Mouse (Mus musculus) inflammation-experienced regulatory T-cells, adult 6 months (primary cell): ENCODE results near the gene Yaf2. TPM values are rescaled to one million over a fixed set of nuclear protein-coding genes. Genes with fewer than 3 reads are reported as not detected.
A peak's percentile ranks its signal among the peaks of the same experiment; 100 is the strongest.

Experiments
- ATAC-seq: one replicate; pipeline ENCODE4 v1.8.0; 2017
- polyA plus RNA-seq, 3 experiments: library from polyadenylated mRNA; unstranded; fragments of 100-300 nt; shearing (Covaris generic); gene quantifications; one replicate each; pipeline ENCODE4 v1.2.1; 2017

Gene Yaf2
- polyA plus RNA-seq, 3 experiments from 2014 or later: 25.6 to 36.2 (median 33.0) TPM

GRCm38 (mm10) chr15:93285244-93285643 lies 51.5 kb downstream of the Yaf2 start:
- no peak for ATAC-seq

GRCm38 (mm10) chr15:93284326-93284725 lies 52.4 kb downstream of the Yaf2 start:
- ATAC-seq: no peak

- no peak for ATAC-seq
Observed at GRCm38 (mm10) chr15:93283349-93283748, 53.4 kb downstream of the Yaf2 start.

DNA sequence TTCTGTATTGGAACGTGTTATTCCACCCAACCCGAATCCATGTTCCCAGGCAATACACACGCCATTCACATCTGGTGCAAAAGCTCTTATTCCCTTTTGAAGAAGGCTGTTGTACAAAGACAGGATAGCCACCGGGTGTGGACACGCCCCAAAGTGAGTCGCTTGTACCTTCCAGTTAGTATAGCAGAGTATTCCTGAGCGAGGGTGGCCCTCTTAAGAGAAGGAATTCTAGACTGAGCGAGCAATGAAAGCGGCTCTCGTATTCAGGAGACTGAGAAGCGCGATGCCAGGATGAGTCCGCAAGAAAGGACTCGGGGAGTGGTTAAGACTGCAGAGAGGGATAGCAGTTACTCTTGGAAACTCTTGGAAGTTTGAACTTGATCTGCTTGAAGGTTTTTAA lies 60.5 kb downstream of the Yaf2 start:
- no peak for ATAC-seq

- peak; percentile 39 for ATAC-seq
Observed at GRCm38 (mm10) chr15:93275623-93276022, 61.1 kb downstream of the Yaf2 start.

DNA sequence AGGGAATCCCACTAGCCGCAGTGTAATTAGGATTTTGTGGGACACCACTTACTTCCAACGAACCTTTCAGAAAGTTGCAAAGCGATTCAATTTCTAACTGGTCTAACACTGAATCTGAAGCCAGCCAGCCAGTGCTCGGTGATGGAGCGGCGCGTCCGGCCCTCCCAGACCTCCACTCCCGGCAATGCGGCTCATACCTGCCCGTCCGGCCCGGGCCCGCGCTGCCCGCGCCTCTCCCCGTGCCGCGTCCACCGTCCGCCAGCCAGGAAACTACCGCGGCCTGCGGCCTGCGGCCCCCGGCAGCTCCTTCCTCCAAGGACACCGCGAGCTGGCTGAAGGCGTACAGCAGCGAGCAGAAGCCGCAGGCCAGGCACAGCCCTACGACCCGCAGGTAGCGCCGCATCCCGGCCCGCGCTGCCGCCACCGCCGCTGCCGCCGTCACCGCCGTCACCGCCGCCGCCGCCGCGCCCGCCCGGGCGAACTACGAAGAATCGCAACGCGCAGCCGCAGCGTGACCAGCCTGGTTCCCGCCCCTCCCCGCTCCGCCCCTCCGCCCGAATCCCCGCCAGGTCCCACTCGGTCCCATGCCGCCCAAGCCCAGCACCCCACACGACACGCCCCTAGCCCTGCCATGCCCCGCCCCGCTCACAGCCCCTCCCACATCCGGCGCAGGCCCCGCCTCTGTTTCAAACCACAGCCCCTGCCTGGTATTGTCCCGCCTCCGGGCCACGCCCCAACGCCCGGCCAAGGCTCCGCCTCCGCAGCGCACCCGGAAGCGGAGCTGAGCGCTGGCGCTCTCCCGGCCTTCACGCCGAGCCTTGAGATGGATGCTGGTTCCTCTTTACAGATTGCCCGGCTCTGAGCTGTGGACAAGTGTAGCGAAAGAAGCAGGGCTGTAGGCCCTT lies 61.8 kb downstream of the Yaf2 start, which contains the start of gene Gxylt1:
Gene Gxylt1 (minus strand): TSS at position 501 of the 905 bp plus-strand sequence.
- ATAC-seq: peak; percentile 85

GRCm38 (mm10) chr15:93273788-93274678 lies 62.7 kb downstream of the Yaf2 start:
- ATAC-seq: no peak

GRCm38 (mm10) chr15:93272948-93273347 lies 63.8 kb downstream of the Yaf2 start:
- ATAC-seq: no peak

GRCm38 (mm10) chr15:93270289-93270855 lies 66.4 kb downstream of the Yaf2 start:
- ATAC-seq: no peak

DNA sequence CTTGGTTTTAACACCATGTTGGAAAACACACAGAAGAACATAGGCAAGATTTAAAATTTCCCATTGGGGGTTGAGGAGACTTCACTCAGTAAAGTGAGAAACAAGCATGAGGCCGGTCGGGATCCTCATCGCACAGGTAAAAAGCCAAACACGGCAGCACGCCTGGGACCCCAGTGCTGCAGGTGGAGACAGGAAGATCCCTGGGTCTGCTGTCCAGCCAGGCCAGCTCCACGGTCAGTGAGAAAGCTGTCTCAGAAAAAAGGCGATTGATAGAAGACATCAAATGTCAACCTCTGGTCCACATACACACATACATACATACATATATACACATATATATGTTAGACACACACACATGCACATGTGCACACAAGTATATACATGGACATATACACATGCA lies 67.2 kb downstream of the Yaf2 start:
- ATAC-seq: no peak

- ATAC-seq: no peak
Observed at GRCm38 (mm10) chr15:93268001-93268400, 68.7 kb downstream of the Yaf2 start.

GRCm38 (mm10) chr15:93267479-93267878 lies 69.3 kb downstream of the Yaf2 start:
- ATAC-seq: no peak

DNA sequence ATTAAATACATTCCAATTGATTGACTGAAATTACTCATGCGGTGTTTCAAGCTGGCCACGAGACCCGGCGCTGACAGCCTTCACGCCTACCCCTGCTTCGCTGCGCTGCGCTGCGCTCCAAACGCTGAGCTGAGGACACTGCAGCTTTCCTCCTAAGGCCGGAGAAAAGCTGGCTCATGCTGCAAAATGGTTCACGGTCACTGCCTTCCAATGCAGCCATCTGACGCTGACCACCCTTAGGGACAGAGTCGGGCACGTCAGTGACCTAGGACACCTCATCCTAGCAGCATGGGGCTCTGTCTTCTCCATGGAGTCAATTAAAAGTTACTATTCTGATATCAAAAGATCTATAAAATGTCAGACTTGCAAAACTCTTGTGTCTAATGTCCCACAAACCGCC lies 70.4 kb downstream of the Yaf2 start:
- no peak for ATAC-seq

DNA sequence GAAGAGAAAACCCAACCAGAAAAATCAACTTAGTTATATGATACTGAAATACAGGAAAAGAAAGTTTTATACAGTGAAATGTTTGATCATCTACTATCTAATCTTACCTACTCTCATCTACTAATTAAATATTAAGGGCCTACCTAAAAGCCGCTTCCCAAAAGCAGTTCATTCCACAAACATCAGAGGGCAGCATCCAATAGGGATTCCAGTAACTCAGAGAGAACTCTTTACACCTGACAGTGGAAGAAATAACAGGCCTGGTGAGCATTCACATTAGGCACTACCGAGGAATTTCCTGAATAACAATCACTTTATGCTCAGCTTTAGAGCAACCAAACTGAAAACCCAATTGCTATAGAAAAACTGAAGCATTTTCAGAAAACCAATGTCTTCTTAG lies 71.0 kb downstream of the Yaf2 start:
- ATAC-seq: no peak

- ATAC-seq: no peak
Observed at GRCm38 (mm10) chr15:93265231-93265630, 71.5 kb downstream of the Yaf2 start.

DNA sequence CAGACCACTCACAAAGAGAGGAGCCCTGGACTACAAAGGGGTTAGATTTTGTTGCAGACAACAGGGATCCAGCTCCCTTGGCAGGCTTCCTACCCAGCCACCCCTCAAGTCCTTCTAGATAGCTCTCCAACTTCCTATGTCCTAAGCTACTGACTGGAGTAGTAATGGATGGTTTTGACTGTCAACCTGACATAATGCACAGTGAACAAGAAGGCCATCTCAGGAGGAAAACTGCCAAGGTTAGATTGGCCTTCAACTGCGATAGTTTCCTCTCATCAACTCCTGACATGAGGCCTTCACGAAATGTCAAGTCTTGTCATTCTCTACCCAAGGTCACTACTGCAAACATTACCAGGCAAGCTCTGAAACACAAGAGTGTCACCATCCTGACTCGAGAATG lies 72.5 kb downstream of the Yaf2 start:
- no peak for ATAC-seq

DNA sequence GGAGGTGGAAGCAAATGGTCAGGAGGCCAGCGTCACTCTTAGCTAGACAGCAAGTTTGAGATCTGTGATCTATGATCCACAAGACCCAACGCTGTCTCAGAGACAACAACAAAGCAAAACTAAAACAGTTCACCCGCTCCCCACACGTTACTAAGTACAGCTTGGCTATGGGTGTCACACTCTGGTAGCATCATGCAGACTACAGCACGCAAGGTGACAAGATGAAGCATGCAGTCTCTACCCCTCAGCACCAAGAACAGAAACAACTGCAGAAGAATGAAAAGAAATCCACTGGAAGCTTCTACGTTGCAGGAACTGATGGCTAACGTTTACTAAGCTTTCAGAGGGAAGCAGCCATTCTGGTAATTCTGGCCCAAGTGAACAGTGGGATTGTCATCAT lies 73.2 kb downstream of the Yaf2 start:
- no peak for ATAC-seq

GRCm38 (mm10) chr15:93262818-93263217 lies 73.9 kb downstream of the Yaf2 start:
- no peak for ATAC-seq

- no peak for ATAC-seq
Observed at GRCm38 (mm10) chr15:93262274-93262673, 74.5 kb downstream of the Yaf2 start.

DNA sequence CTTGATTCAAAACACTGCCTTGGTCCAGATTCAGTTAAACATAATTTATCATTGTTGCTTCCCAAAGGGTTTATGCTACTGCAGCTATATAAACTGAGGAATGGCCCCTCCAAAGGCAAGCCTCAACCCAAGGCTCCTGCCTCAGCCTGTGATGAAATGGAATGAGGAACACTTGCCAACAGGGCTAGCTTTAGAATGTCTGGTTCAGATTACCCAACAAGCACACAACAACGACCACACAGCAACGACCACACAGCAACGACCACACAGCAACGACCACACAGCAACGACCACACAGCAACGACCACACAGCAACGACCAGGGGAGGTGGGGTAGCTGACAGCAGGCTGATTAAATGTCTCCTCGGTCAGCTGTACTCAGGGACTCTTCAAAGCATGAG lies 76.8 kb downstream of the Yaf2 start:
- ATAC-seq: no peak

- no peak for ATAC-seq
Observed at GRCm38 (mm10) chr15:93255295-93255694, 81.4 kb downstream of the Yaf2 start.

DNA sequence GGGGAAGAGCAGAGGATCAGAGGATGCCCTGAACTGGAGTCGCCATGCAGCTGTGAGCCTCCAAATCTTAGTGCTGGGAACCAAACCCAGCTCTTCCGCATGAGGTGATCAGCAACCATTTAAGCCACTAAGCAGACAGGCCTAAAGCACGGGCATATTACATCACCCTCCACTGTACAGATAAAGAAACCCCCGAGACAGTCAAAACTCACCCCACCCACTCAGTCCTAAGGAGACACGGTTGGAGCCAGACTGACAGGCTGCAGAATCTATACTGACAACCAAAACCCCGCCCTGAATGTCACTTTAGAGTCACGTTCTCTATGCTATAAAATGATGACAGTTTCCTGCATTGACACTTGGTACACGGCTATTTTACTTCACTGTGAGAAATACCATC lies 83.6 kb downstream of the Yaf2 start:
- ATAC-seq: no peak

DNA sequence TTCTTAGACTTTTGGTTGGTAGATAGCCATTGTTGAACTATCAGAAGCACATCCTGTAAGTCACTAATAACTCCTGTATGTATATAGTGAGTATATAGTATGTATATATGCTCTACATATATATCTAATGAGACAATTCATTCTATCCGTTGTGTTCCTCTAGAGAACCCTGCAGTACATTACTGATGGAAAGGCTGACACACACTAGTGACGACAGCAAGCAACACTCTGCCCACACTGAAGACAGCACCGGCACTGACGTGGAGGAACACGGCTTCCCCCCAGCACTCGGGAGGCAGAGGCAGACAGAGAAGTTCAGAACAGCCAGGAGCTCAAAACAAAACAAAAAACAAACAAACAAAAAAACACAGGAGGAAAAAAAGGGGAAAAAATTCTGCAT lies 84.3 kb downstream of the Yaf2 start:
- peak; percentile 71 for ATAC-seq
